Mouse (Mus musculus) MEL-GATA-1-ER (cell line): ENCODE measurements around the gene Abcd2.

Experiments
- DNase-seq: peaks from one replicate; pipeline ENCODE4 v3.0.0-alpha.2; 2012; ENCODE audit warnings: low read depth; ENCODE audit errors: extremely low read depth

Gene Abcd2

DNA sequence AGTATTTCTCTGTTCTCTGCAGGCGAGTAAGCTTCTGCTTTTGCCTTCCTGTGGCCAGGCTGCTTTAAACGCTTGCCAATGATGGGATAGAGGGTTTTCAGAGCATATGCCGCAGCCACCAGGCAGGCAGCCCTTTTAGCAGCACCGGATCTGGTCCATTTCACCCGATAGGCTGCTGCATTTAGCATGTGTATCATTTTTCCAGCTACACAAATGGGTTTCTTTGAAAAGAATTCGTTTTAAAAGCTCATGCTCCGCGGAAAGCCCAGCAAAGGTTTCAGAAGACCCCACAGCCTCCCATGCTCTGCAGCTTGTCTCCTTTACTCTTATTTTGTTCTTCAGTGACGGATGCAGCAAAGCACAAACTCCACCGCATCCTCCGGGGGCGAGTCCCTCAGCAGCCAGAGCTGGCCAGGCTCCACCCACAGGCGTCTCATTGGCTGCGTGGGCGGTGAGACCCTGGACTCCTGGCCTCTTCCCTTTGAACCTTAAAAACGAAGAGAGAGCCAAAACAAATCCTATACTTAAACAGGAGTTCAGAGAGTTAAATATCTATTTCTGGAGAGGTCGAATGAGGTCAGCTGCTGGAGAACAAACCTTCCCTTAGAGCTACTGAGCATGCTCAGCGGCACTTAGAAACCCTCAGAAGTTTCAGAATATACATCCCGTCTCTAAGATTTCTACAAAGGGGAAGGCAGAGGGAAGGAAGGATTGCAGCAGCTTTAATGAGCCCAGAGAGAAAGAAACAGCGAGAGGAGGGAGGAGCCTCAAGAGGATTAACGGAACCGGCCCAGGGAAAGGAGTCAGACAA, at the start of gene Abcd2:
Gene Abcd2 (minus strand): TSS at position 388 of the 811 bp plus-strand sequence.
- no peak for DNase-seq

DNA sequence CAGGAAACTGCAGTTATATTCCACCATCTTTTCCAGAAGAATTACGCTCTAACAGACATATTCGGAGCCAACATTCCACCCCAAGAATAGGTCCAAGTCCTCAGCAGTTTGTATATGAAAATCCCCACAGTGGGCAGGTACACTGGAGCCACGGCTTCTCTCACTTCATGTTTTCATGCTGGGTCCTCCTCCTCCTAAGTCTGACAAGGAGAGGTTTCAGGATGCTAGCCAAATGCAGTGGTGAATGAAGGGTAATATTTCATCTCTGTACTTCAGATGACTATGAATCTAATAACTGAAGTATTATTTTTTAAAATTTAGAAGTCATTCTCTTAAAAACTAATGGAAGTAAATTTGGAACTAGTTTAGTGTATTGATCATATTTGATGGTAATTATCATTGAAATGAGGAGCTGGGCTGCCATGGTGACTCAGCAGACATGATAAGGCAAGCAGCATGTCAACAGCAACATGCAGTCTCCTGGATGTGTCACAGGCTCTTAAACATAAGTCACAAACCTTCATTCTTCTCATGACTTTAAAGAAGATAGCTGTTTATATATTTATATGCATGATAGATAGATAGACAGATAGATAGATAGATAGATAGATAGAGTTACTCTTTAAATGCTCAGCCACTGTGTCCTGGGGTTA, 49.2 kb upstream of the Abcd2 start:
- DNase-seq, result no peak

DNA sequence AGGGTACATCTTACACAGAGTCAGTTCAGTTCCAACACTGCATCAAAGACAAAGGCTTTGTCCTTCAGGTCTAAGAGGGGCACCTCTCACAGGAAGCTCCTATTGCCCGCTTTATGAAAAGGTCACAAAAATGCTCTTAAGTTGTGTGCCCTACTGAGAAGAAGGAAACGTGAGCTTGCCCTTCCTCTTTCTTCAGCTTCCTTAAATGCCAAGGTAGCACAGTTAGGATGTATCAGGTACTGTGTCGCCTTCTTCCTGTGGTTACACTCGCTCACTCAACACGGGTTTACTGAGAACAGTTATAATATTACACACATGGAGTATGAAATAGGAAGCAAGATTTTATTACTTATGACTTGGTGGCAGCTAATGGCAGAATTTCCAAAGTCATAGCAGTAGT, 45.7 kb upstream of the Abcd2 start:
- DNase-seq, result no peak

DNA sequence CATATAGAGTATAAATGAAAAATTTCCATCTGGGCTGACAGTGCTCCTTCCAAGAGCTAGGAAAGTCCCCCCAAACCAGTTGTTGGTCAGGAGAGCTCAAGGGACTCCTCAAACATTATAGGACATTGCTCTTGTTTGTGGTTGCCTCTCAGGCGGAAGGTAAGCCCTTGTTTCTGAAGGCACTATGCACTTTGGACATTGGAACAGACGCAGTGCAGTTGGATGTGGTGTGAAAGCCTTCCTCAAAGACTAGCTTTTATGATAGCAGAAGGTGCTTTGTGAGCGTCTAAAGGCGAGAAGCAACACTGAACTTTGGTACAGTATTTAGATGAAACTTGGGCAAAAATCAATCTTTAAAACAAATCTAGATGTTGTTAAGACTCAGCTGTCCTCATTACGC, 14.9 kb upstream of the Abcd2 start:
- DNase-seq, result no peak

DNA sequence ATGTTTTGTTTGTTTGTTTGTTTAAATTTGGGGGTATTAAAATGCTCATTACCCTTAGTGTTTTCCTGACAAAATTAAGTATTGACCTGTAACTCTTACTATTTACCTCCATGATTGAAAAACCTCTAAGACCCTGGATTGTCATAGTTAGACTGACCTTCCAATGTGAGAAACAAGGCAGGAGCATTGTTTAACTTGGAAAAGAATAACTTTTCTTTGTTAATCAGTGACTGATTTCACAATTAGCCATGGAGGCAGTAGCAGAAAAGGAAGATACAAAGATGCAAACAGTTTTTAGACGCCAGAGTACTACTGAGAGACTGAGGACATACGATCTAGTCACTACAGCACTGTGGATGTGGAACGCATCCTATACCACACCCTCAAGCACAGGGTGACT, 11.9 kb upstream of the Abcd2 start:
- DNase-seq, result no peak

DNA sequence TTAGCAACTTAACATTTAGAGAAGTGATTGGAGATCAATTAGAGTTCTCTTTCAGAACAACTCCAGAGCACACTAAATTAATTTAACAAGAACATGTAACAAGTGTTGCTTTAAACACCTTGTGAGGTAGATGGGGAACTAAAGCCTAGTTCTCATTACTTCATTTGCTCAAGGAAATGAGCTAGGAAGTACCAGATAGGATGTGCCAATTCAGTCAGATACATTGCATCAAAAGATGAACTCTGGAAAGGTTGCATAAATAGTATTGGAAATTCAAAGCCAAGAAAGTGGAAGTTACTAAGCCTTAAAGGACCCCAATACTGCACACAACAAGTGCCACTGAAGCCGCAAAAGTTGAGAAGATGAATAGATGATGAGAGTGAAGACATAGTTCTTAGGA, 10.9 kb upstream of the Abcd2 start:
- DNase-seq, result no peak

DNA sequence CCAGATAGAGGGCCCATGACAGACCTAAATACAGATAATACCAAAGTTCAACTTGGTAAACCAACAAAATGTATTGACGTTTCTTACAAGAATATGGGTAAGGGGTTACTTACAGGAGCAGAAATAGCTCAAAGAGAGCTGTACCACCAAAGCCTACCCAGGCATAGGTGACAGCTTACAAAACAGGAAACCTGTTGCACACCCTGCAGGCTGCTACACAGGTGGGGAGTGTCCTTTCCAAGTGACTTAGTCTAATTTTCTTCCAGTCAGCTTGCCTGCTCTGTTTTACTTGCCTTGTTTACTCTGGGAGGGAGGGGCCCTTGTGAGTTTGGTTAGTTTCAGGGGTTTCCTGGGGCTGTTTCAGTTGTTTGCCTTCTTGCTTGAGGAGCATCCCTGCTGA, 9.2 kb upstream of the Abcd2 start:
- DNase-seq, result no peak

DNA sequence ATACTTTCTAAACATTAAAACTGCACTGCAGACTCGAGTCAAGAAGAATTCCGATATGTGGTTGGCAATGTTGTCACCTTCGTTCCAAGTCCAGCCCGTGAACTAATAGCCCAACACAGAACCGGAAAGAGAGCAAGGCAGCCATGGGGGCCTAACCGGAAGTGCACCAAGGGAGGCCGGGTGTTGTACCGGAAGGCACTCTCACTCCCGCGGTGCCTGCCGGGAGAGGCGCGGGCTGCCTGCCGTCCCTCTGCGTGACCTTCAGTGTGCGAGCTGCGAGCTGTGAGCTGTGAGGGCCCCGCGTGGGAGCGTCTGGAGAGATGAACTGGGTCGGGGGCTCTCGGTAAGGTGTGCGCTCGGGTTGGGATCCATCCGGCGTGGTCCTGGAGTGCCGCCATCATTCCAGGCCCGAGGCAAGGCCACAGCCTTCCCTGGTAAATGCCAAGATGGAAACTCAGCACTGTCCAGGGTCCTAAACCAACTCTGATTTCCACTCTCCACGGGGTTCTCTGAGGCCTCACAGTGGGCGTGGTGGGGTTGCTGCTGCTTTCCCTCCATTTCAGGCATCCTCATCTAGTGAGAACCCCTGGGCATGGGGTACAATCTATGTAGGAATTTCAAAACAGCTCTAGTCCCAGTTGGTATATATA, 7.8 kb upstream of the Abcd2 start, which contains the start of gene CN725425:
Gene CN725425 (plus strand): TSS at position 239 of the 650 bp plus-strand sequence.
- no peak for DNase-seq

DNA sequence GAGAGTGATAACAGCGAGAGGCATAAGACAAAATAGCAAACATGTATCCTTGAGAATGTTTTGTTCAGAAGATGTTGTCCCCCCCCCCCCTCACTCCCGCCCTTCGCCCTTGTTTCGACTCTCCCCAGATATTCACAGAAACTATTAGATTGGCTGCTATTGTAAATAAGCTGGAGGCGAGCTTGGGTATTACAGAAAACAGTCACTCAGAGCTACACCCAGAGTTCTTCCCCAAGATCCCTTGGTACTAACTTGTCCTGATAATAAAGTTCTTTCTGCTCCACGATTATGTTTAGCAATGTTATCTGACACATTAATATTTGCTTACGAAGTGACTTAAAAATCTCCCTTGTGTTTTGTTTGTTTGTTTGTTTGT, 612 bp upstream of the Abcd2 start:
- DNase-seq, result no peak

DNA sequence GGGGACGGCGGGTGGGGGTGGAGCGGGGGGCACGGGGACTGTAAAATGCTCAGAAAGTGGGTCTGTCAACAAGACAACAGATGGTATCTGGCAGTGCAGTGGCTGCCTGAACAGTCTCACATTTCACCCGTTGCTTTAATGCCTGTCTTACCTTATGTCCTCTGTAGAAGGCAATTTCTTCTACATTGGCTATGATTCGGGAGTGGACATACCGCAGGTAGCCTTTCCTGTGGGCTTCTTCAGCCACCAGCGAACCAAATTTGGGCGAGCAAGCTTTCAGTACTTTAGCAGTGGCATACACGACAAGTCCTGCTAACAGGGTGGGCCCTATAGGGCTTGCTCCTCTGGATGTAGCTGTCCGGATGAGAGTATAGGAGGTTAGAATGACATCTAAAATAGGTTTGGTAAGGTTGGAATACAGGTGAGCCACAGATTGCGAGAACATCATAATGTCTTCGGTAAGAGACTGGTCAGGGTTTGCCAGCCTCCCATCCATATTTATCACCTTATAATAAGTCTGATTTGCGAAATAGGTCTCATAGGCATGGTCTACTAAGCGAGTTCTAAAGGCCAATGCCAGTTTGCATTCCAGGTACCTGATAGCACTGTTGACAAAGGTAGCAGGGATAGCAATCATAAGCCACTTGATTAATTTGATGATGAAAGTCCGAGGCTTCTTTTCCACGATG, 936 bp downstream of the Abcd2 start:
- DNase-seq, result no peak

DNA sequence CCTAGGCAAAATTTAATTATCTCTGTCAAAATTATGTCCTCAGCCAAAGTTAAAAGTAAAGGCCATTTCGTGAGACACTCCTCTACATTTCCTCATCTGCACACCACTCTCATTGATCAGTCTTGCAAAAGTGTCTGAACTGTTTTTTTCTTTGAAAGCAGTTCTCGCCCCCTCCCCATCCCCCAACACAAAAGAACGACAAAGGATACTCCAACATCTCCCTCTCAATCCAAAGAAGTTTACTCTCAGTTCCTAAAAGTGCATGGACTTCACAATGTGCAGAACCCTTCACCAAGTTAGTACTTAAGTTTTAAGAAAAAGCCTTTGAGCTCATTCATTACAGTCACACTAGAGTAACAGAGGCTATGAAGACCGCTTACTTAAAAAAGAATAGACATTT, 1.6 kb downstream of the Abcd2 start:
- no peak for DNase-seq

DNA sequence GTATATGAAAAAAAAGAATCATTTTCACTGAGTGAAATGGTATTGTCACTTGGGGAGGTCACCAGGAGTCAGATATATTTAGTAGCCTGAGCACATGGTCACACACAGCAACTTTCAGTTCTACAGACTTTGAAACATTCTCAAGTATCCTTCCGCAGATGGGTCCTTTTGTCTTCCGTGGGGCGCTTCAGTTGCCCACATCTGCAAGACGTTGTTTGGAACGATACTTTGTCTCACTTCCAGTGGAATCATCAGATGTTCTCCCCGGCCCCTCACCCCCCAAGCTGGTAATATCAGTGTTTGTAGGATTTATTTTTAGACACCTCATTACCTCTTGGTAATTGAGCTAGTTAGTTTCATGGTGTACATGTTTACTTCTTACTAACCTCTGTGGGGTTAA, 5.2 kb downstream of the Abcd2 start:
- no peak for DNase-seq

DNA sequence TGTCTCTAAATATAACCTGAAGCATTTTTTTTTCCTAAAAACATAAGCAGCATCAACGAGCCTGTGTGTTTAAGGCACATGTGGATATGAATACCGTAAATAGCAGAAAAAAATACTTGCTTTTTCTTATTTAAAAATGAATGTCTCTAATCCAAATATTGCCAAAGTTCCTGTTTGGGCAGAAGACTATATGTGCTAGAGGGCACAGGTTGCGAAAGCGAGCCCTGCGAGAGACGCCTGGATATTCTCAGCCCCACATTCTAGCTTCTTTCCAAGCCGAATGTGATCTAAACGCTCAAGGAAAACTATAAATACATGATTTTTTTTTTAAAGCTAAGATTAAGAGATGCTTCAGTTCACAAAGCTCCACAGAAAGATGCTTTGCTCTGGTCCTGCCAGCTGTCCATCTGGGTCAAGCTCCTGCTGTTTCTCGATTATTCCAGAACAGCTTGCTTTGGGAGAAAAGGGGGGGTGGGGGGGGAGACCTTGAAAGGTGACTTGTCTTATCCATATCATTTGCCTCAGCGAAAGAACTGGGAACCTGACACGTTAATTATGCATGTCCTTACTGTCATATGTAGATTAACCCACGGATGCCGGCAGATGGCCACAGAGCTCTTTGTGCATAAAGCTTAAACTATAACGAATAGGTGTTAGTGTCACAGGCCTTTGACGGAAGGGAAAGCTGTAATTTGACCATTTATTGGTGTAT, 11.5 kb downstream of the Abcd2 start:
- no peak for DNase-seq

DNA sequence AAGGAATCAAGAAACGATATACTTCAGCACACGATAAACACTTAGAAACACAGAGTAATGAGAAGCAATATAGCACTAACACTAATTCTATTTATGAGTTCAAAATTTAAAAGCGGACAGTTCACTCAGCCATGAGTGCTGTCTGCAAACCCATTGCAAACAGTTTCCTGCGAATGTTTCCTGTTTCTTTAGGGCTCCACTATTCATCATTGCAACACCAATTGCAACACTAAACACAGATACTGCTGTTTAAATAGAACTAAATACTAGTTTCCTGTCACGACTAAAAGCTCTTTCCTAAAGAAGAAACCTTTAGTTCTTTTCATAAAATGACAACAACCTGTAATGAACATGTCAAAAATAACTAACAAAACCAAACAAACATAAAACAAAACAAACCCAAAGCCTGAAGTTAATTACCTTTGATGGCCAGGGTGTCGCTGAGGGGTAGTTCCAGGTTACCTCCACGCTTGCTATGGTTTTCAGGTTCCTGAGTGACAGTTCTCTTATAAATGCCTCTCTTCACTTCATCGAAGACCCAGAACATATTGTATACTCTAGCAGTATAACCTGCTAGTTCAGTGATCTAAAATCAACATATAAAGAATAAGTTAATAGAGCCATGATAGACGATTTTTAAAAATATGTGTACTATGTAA, 12.8 kb downstream of the Abcd2 start:
- no peak for DNase-seq

DNA sequence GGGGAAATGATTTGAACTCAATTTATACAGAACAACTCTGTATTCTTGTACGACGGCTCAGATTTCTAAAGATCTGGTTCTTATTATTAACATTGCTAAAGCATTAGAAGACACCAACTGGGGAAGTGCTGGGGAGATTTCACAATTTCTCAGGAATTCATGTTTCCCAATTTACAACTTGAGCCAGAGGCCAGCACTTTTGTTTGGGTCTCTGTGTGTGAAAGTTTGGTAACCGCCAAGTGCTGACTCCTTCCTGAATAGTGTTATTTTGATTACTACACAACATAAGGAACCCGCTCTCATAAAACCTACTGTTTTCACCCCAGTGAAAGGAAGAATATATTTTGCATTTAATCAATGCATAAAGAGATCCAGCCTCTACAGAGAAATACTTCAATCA, 19.4 kb downstream of the Abcd2 start:
- no peak for DNase-seq

DNA sequence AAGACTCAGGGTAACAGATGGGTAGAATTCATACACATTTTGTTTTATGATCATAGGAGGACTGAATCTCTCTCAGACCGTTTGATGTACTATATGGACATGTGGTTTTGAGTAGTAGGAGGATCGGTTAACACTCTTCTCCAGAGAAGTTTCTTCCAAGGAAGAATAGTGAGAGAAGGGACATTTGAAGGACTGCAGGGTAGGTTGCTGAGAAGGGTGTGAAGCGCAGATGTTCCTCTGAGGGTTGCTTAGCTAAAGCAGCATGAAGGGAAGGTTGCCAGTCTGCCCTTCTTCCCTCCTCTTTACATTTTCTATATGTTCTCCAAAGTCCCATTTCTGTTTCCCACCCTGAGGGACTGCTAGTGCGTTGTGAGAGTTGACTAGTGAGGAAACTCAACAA, 20.3 kb downstream of the Abcd2 start:
- DNase-seq, result no peak

DNA sequence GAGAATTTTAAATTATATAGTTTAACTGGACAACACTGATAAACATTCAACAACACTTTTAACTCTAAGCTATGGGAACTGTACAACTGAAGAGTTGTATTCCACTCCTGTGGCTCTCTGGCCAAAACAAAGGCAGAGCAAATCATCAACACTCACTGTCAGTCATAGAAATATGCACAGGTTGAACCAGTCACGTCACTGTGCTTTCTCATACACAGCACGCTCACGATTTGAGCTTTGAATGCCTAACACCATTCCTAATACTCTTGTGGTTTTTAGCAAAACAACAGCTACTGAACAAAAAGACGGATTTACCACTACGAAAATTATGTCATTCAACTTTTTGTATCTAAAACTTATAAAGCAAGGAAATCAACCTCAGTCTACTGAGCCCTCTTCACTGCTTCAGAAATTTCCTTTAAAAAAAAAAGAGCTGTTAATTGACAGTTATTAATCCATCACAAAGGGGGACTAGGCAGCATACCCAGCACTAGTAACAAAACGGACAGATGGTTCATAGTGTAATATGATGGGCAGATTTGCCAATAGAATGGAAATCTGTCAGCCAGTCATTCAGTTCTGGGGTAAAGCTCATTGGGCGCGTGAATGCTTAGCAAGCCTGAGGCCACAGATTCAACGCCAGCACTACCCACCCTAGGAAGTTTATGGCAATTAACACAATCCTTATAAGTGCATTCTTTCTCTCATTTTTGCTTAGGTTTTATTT, 20.8 kb downstream of the Abcd2 start:
- no peak for DNase-seq

DNA sequence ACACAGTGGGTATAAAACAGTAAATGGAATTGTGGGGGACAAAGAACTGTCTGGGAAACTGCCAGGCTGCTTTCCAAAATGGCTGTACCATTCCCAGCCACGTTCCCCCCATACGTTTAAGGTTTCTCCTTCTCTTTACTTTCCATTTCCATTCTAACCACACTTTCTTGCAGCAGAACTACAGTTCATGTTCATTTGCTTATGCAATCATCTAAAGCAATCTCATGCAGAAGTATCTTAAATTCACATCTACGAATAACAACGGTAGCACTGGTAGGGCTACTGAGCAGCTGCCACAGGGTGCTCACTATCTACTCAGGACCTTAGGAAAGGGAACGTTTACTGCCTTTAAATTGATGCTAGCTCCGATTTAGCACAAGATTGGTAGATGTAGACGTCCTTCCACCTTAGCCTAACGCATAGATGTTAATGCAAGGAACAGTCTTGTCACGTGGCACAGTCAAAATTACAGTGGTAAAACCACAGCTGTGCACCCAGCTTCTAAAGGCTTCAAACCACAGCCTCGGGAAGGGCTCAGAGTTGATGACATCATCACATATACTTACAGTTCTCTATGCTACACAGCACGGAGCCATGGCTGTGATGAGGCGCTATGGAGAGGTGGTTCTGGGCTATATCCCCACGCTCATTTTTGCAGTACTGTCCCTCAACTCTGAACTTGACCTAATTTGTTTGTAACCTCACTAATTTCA, 23.6 kb downstream of the Abcd2 start:
- no peak for DNase-seq

DNA sequence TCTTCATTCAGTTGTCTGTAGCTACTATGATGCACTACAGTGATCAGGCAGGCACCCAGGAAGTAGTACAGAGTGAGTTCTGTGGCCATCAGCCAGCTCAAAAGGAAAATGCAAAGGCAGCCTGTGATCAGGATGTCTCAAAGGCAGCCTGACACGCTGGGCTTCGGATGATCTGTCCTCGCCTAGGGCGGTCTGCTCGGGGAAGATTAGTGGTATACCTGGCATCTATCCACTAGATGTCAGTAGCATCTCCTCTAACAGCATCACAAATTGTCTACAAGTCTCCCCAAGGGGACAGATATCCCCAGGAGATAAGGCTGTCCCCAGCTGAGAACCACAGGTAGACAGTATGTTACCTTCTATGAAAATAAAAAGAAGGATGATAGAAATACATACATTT, 26.6 kb downstream of the Abcd2 start:
- DNase-seq, result no peak

DNA sequence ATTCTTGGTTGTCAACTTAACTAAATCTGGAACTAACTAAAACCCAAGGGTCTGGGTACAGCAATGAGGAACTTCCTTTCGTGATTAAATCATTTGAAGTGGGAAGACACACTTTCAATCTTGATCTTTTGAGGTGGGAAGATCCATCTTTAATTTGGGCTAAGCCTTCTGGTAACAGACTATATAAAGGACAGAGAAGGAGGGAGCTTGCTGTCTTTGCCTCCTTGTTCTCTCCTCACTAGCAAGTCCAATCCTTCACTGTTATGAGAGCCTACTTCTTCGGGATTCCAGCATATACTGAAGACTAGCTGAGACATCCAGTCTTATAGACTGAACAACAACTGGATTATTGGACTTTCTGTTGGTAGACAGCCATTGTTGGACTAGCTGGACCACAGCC, 28.1 kb downstream of the Abcd2 start:
- DNase-seq, result no peak
